Mouse (Mus musculus) hindbrain, embryonic 14.5 days (tissue): ENCODE results near the gene Cyp2e1. TPM values are rescaled to one million over a fixed set of nuclear protein-coding genes. Genes with fewer than 3 reads are reported as not detected.

Source experiments
- ATAC-seq: fragments of 200-750 bp; cut with Nextera tagmentation; 2 replicates; pipeline ENCODE4 v1.8.0; 2017; ENCODE audit warnings: moderate number of reproducible peaks, mild to moderate bottlenecking, moderate TSS enrichment, moderate library complexity; ENCODE audit not compliant: low FRiP score
- DNase-seq: peaks from one replicate; pipeline ENCODE4 v3.0.0-alpha.2; 2015; ENCODE audit warnings: low spot score
- H3K27ac ChIP-seq: fragments of 300-500 bp; sonication (generic); 2 replicates; pipeline ENCODE4 v1.5.1; 2014; ENCODE audit warnings: mild to moderate bottlenecking, moderate library complexity
- H3K27me3 ChIP-seq: fragments of 300-500 bp; sonication (generic); 2 replicates; pipeline ENCODE4 v1.6.1; 2014; ENCODE audit warnings: mild to moderate bottlenecking, low read length, mixed read lengths; ENCODE audit not compliant: control insufficient read depth, insufficient read depth
- H3K36me3 ChIP-seq: fragments of 300-500 bp; sonication (generic); replicated peaks from 2 replicates; pipeline ENCODE4 v1.6.1; 2014; ENCODE audit not compliant: control insufficient read depth, insufficient read depth
- H3K4me1 ChIP-seq: fragments of 300-500 bp; sonication (generic); replicated peaks from 2 replicates; pipeline ENCODE4 v1.6.1; 2014; ENCODE audit warnings: antibody characterized with exemption, low read length, mixed read lengths; ENCODE audit not compliant: control insufficient read depth, insufficient read depth
- H3K4me2 ChIP-seq: fragments of 300-500 bp; sonication (generic); replicated peaks from 2 replicates; pipeline ENCODE4 v1.6.1; 2014; ENCODE audit warnings: mild to moderate bottlenecking, moderate library complexity
- H3K4me3 ChIP-seq: fragments of 300-500 bp; sonication (generic); replicated peaks from 2 replicates; pipeline ENCODE4 v1.5.1; 2014; ENCODE audit warnings: mild to moderate bottlenecking, low read length
- H3K9ac ChIP-seq: fragments of 300-500 bp; sonication (generic); 2 replicates; pipeline ENCODE4 v1.6.1; 2014
- H3K9me3 ChIP-seq: fragments of 300-500 bp; sonication (generic); 2 replicates; pipeline ENCODE4 v1.6.1; 2016; ENCODE audit warnings: low read length; ENCODE audit not compliant: control insufficient read depth
- WGBS: fragments of 180-500 bp; shearing (Covaris S2); extraction: QIAGEN DNeasy Blood & Tissue Kit; methylation state at CpG from one replicate; pipeline ENCODE4 v1.1.7; 2014; 5-methylcytosine and 5-hydroxymethylcytosine counted together
- polyA plus RNA-seq: library from polyadenylated mRNA; unstranded; fragments of >200 nt; fragmentation: Nextera tagmentation; extraction: Ambion mirVana; gene quantifications from 2 replicates; pipeline ENCODE4 v1.2.1, GENCODE M21; 2014

The Cyp2e1 gene
- polyA plus RNA-seq, 1 experiment from 2014 or later: not detected

- no peak overlapping the region for H3K27ac ChIP-seq
- H3K27me3 ChIP-seq: no peaks in the 10 kb centered on the region
- H3K4me1 ChIP-seq: peaks cover 14% of the 10 kb centered on the region; the same call in 1 of the 2 replicates
- H3K9ac ChIP-seq: no peak overlapping the region
- 94% methylated on average over 4 of the region's 4 CpGs for WGBS
- no peaks in the 10 kb centered on the region for H3K9me3 ChIP-seq
- no peak for ATAC-seq
- no peak for DNase-seq
- H3K4me3 ChIP-seq: no peak overlapping the region
- H3K36me3 ChIP-seq: peaks cover 7% of the 10 kb centered on the region; the same call in 1 of the 2 replicates
- no peak overlapping the region for H3K4me2 ChIP-seq
Measured at GRCm38 (mm10) chr7:140822731-140823130, 59.2 kb downstream of the Cyp2e1 start.

Other genes starting within 250 kb of the Cyp2e1 start
- gene Olfr538, start 195.9 kb upstream of the Cyp2e1 start, polyA plus RNA-seq: not detected in 2 replicates
- 0.03 TPM in 1 of 2 replicates, not detected in the other for gene Olfr46, start 162.5 kb upstream of the Cyp2e1 start, polyA plus RNA-seq
- not detected in 2 replicates for gene Olfr61, start 134.8 kb upstream of the Cyp2e1 start, polyA plus RNA-seq
- gene Olfr53, start 117.3 kb upstream of the Cyp2e1 start, polyA plus RNA-seq: not detected in 2 replicates
- gene Olfr539, start 103.8 kb upstream of the Cyp2e1 start, polyA plus RNA-seq: 0.03 TPM in 1 of 2 replicates, not detected in the other
- not detected in 2 replicates for gene Olfr45, start 81.8 kb upstream of the Cyp2e1 start, polyA plus RNA-seq
- gene Olfr541, start 66.5 kb upstream of the Cyp2e1 start, polyA plus RNA-seq: not detected in 2 replicates
- gene Syce1, start 24.1 kb downstream of the Cyp2e1 start, polyA plus RNA-seq: 0.47 and 0.62 TPM in 2 replicates
- 33.7 and 33.9 TPM in 2 replicates for gene Zfp941, start 58.4 kb downstream of the Cyp2e1 start, polyA plus RNA-seq
- 0.31 TPM in 1 of 2 replicates, not detected in the other for gene Urah, start 71.3 kb downstream of the Cyp2e1 start, polyA plus RNA-seq
- gene Scgb1c1, start 81.8 kb downstream of the Cyp2e1 start, polyA plus RNA-seq: not detected in 2 replicates
- 0.14 TPM in 1 of 2 replicates, not detected in the other for gene Odf3, start 84.1 kb downstream of the Cyp2e1 start, polyA plus RNA-seq
- 0.35 TPM in 1 of 2 replicates, not detected in the other for gene Gm45785, start 92.6 kb downstream of the Cyp2e1 start, polyA plus RNA-seq
- 92.8 and 96.6 TPM in 2 replicates for gene Ric8a, start 93.2 kb downstream of the Cyp2e1 start, polyA plus RNA-seq
- 40.1 and 50.5 TPM in 2 replicates for gene Bet1l, start 93.8 kb downstream of the Cyp2e1 start, polyA plus RNA-seq
- 177 and 185 TPM in 2 replicates for gene Psmd13, start 118.2 kb downstream of the Cyp2e1 start, polyA plus RNA-seq
- 44.4 and 47.5 TPM in 2 replicates for gene Sirt3, start 118.6 kb downstream of the Cyp2e1 start, polyA plus RNA-seq
- gene Cox8b, start 136.7 kb downstream of the Cyp2e1 start, polyA plus RNA-seq: not detected in 2 replicates
- gene Nlrp6, start 157.2 kb downstream of the Cyp2e1 start, polyA plus RNA-seq: 0.60 and 1.4 TPM in 2 replicates
- gene Pgghg, start 177.7 kb downstream of the Cyp2e1 start, polyA plus RNA-seq: 8.2 and 9.2 TPM in 2 replicates
- gene Ifitm5, start 186.6 kb downstream of the Cyp2e1 start, polyA plus RNA-seq: 0.55 TPM in 1 of 2 replicates, not detected in the other
- gene Gm45717, start 192.2 kb downstream of the Cyp2e1 start, polyA plus RNA-seq: not detected in 2 replicates
- gene Ifitm2, start 192.2 kb downstream of the Cyp2e1 start, polyA plus RNA-seq: 201 and 234 TPM in 2 replicates
- 16.8 and 21.9 TPM in 2 replicates for gene Ifitm1, start 203.5 kb downstream of the Cyp2e1 start, polyA plus RNA-seq
- 28.3 and 45.1 TPM in 2 replicates for gene Ifitm3, start 247.0 kb downstream of the Cyp2e1 start, polyA plus RNA-seq